Mouse (Mus musculus): ENCODE results near the gene Bbox1. TPM values are rescaled to one million over a fixed set of nuclear protein-coding genes. Genes with fewer than 3 reads are reported as not detected.

Gene Bbox1
- polyA plus RNA-seq, 1 experiment from 2014 or later, result 0.10 TPM

- Histone ChIP-seq H3K27me3 (no peaks in the 10 kb centered on the region), H3K4me2 (no peak overlapping the region), H3K9me3 (no peaks in the 10 kb centered on the region), H3K9ac (no peak overlapping the region), H3K4me1 (replicated peaks) (no peaks in the 10 kb centered on the region), H3K27ac (replicated peaks) (no peak overlapping the region), H3K36me3 (no peaks in the 10 kb centered on the region), H3K4me3 (no peak overlapping the region)
- no peak for ATAC-seq (ENCODE audit: low FRiP score, low read depth)
- 93% methylated on average over 5 of the region's 5 CpGs for WGBS
Observed at GRCm38 (mm10) chr2:110314074-110314473, 286 bp downstream of the Bbox1 start.

DNA sequence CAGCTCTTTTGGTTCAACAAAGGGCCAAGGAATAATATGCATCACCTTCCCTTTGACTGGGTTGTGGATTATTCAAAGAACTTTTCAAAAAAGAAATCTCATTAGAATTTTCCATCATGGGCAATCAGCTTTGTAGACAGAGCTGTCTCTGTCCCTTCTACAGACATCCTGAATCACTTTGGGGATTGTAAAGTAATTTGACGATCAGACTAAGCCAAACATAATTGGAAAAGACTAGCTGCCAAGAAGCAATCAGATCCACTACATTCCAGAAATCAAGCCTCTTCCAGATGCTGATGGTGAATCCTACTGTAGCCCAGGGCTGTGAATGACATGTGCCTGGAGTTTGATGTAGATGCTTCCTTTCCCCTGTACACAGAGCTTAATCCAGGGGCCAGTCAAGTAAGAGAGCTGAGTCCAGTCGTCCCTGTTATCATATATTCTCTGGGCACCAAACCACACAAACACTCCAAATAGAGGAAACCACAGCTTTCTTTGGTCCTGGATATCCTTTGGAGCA, 995 bp downstream of the Bbox1 start:
- no peaks in the 10 kb centered on the region for H3K36me3 ChIP-seq
- WGBS, result 77% methylated on average over 2 of the region's 2 CpGs
- no peak overlapping the region for H3K9ac ChIP-seq
- no peaks in the 10 kb centered on the region for H3K27me3 ChIP-seq
- no peaks in the 10 kb centered on the region for H3K4me1 ChIP-seq (replicated peaks)
- H3K4me2 ChIP-seq, result no peak overlapping the region
- no peak for ATAC-seq (ENCODE audit: low FRiP score, low read depth)
- H3K4me3 ChIP-seq, result no peak overlapping the region
- H3K27ac ChIP-seq (replicated peaks), result no peak overlapping the region
- H3K9me3 ChIP-seq, result no peaks in the 10 kb centered on the region

- no peaks in the 10 kb centered on the region for H3K27me3 ChIP-seq
- no peak for ATAC-seq (ENCODE audit: low FRiP score, low read depth)
- no peak overlapping the region for H3K4me2 ChIP-seq
- no peaks in the 10 kb centered on the region for H3K4me1 ChIP-seq (replicated peaks)
- 86% methylated on average over 12 of the region's 12 CpGs for WGBS
- H3K9me3 ChIP-seq, result no peaks in the 10 kb centered on the region
- no peak overlapping the region for H3K27ac ChIP-seq (replicated peaks)
- H3K4me3 ChIP-seq, result no peak overlapping the region
- no peak overlapping the region for H3K9ac ChIP-seq
- H3K36me3 ChIP-seq, result no peaks in the 10 kb centered on the region
Observed at GRCm38 (mm10) chr2:110305358-110306283, 8.7 kb downstream of the Bbox1 start.

DNA sequence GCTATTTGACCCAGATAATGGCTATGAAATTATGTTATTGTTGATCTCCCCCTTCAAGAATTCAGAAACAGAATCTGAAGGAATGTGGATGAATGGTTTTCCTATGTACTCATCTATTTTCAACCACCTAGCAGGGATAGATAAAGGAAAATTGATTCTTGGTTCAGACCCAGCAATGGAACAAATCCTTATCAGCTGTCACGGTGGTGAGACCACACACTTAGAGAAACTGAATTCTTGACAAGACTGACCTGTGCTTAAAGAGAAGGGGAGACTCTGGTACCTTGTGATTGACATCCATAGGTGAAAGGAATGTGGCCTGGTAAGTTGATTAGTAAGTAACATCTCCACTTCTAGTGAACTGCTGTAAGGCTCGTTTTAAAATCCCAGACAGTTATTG, 12.1 kb downstream of the Bbox1 start:
- Histone ChIP-seq H3K27me3 (no peaks in the 10 kb centered on the region), H3K36me3 (no peaks in the 10 kb centered on the region), H3K27ac (replicated peaks) (no peak overlapping the region), H3K4me2 (no peak overlapping the region), H3K9ac (no peak overlapping the region), H3K4me1 (replicated peaks) (no peaks in the 10 kb centered on the region), H3K4me3 (no peak overlapping the region), H3K9me3 (no peaks in the 10 kb centered on the region)
- WGBS, result 76% methylated on average over 2 of the region's 2 CpGs
- ATAC-seq (ENCODE audit: low FRiP score, low read depth), result no peak

DNA sequence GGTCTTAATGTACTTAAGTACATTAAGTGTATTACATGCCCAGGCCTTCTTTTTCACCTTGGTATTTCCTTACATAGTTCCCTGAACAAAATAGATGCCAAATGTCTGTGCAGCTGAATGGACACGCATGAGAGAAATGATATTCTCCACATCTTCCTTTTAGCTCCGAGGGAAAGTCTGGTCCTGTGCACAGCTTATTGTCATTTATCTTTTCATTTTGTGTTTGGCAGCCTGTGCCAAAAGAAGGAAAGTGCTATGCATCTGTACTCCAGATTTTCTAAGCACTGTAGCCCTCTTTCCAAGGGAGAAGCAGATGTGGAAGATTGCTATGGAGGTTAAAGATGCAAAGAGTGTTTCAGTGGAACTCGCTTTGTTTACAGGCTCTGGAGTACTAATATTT, 13.0 kb downstream of the Bbox1 start:
- no peaks in the 10 kb centered on the region for H3K36me3 ChIP-seq
- ATAC-seq (ENCODE audit: low FRiP score, low read depth), result no peak
- no peak overlapping the region for H3K4me3 ChIP-seq
- no peak overlapping the region for H3K9ac ChIP-seq
- no peak overlapping the region for H3K27ac ChIP-seq (replicated peaks)
- WGBS, result 69% methylated on average over 3 of the region's 3 CpGs
- H3K4me2 ChIP-seq, result no peak overlapping the region
- no peaks in the 10 kb centered on the region for H3K9me3 ChIP-seq
- no peaks in the 10 kb centered on the region for H3K4me1 ChIP-seq (replicated peaks)
- H3K27me3 ChIP-seq, result no peaks in the 10 kb centered on the region

GRCm38 (mm10) chr2:110294927-110295326, 19.4 kb downstream of the Bbox1 start:
- Histone ChIP-seq H3K4me3 (no peak overlapping the region), H3K4me2 (no peak overlapping the region), H3K4me1 (replicated peaks) (no peaks in the 10 kb centered on the region), H3K27me3 (no peaks in the 10 kb centered on the region), H3K36me3 (no peaks in the 10 kb centered on the region), H3K27ac (replicated peaks) (no peak overlapping the region), H3K9ac (no peak overlapping the region), H3K9me3 (no peaks in the 10 kb centered on the region)
- WGBS, result 86% methylated on average over 3 of the region's 3 CpGs
- ATAC-seq (ENCODE audit: low FRiP score, low read depth), result no peak

GRCm38 (mm10) chr2:110287959-110288358, 26.4 kb downstream of the Bbox1 start:
- ATAC-seq (ENCODE audit: low FRiP score, low read depth), result no peak
- WGBS, result 97% methylated on average over 1 of the region's 1 CpGs

DNA sequence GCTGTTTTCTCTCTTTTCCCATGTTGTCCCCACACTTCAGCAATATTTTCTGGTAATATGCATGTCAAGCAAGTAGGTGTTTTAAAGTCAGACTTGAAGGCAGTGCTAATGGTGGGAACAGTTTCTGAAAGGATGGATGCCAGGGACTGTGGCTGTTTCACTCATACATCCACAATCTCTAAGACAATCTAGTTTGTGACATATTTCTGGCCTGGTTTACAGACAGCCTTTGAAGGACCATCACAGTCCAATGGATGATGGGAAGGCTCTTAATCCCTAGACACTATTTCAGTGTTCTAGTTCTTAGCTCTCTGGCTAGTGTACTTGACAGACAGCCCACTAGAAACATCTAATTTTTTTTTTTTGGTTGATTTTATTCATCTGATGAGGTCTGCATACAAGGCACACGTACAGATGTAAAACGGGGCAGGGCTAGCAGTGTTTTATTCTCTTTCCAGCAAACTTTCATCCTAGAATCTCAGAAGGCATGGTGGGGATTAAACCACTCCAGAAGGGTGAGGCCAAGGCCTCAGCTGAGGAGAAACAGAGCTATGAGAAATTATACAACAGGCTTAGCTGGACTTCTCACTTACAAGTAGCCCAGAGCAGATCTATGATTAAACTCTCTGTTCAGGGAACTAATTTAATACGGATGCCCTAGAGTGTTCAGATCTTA, 28.4 kb downstream of the Bbox1 start:
- no peak for ATAC-seq (ENCODE audit: low FRiP score, low read depth)
- no peak overlapping the region for H3K4me3 ChIP-seq
- no peak overlapping the region for H3K4me2 ChIP-seq
- H3K4me1 ChIP-seq (replicated peaks), result no peaks in the 10 kb centered on the region
- no peaks in the 10 kb centered on the region for H3K36me3 ChIP-seq
- H3K27me3 ChIP-seq, result no peaks in the 10 kb centered on the region
- no peaks in the 10 kb centered on the region for H3K9me3 ChIP-seq
- 89% methylated on average over 3 of the region's 3 CpGs for whole genome bisulfite sequencing
- no peak overlapping the region for H3K9ac ChIP-seq
- H3K27ac ChIP-seq (replicated peaks), result no peak overlapping the region

More at GRCm38 (mm10) chr2:110287959-110288358, 26.4 kb downstream of the Bbox1 start:
- H3K4me1 ChIP-seq (replicated peaks), result no peaks in the 10 kb centered on the region
- no peak overlapping the region for H3K27ac ChIP-seq (replicated peaks)
- H3K9me3 ChIP-seq, result no peaks in the 10 kb centered on the region
- no peaks in the 10 kb centered on the region for H3K36me3 ChIP-seq
- H3K9ac ChIP-seq, result no peak overlapping the region
- H3K4me2 ChIP-seq, result no peak overlapping the region
- H3K4me3 ChIP-seq, result no peak overlapping the region
- H3K27me3 ChIP-seq, result no peaks in the 10 kb centered on the region

DNA sequence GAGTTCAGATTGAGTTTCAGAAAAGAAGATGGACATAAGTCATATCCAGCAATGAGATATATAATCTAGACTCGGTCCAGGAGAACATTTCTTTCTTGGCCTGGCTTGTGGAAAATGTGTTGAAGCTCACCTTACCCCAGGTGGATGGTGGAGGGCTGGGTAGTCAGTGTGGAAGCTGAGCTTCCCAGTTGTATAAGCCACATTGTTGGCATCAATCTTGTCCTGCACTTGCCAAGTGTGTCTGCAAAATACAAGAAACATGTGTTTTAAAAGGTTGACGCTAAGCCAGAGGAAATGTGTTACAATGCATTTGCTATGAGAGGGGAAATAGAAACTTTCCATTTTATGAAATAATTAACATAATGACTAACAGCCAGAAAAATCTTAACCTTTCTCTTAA, 38.9 kb downstream of the Bbox1 start:
- no peak for ATAC-seq (ENCODE audit: low FRiP score, low read depth)
- Histone ChIP-seq H3K4me1 (replicated peaks) (no peaks in the 10 kb centered on the region), H3K4me3 (no peak overlapping the region), H3K27ac (replicated peaks) (no peak overlapping the region), H3K36me3 (no peaks in the 10 kb centered on the region), H3K4me2 (no peak overlapping the region), H3K9ac (no peak overlapping the region), H3K27me3 (no peaks in the 10 kb centered on the region), H3K9me3 (no peaks in the 10 kb centered on the region)
- WGBS, result 81% methylated on average over 2 of the region's 2 CpGs

DNA sequence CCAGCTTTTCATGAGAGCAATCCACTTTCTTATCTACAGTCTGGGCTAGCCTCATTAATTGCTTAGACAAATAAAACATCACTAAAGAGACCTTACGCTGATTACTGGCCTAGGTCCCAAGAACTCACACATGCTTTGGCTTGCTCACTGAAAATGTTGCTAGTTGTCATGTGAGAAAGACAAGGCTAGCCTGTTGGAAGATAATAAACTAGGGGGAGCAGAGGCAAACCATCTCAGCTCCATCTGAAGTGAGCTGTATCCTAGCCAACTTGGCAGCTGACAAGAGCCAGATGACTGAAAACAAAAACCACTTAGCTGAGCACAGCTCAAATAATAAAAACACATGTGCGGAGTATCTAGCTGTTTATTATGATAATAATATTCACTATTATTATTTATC, 40.2 kb downstream of the Bbox1 start:
- H3K9me3 ChIP-seq, result no peaks in the 10 kb centered on the region
- no peak overlapping the region for H3K9ac ChIP-seq
- 77% methylated on average over 2 of the region's 2 CpGs for WGBS
- no peak overlapping the region for H3K4me2 ChIP-seq
- H3K27ac ChIP-seq (replicated peaks), result no peak overlapping the region
- no peak overlapping the region for H3K4me3 ChIP-seq
- no peaks in the 10 kb centered on the region for H3K36me3 ChIP-seq
- no peak for ATAC-seq (ENCODE audit: low FRiP score, low read depth)
- H3K27me3 ChIP-seq, result no peaks in the 10 kb centered on the region
- H3K4me1 ChIP-seq (replicated peaks), result no peaks in the 10 kb centered on the region

- WGBS, result 86% methylated on average over 3 of the region's 3 CpGs
- H3K4me1 ChIP-seq (replicated peaks), result no peaks in the 10 kb centered on the region
Observed at GRCm38 (mm10) chr2:110269281-110269680, 45.1 kb downstream of the Bbox1 start.

DNA sequence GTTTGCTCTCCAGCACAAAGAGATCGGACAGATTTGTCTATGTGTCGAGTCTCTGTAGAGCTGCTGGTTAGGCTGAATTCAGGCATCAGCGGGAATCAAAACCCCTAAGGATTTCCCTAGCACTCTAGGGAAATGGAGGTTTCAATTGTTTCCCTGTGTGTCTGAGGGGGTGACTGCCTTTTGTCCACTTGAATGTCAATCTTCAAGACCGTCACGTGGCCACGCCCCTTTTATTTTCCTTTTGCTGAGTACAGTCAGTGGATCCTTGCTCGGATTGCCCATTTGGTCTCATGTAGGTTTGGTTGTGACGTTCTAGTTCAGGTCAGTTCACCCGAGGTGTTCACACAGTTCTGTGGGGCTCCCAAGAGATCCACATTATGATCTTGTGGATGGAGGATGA, 82.1 kb downstream of the Bbox1 start:
- 67% methylated on average over 9 of the region's 9 CpGs for WGBS
- H3K27ac ChIP-seq (replicated peaks), result no peak overlapping the region
- no peaks in the 10 kb centered on the region for H3K9me3 ChIP-seq
- H3K36me3 ChIP-seq, result no peaks in the 10 kb centered on the region
- no peaks in the 10 kb centered on the region for H3K27me3 ChIP-seq
- H3K4me2 ChIP-seq, result no peak overlapping the region
- no peak for ATAC-seq (ENCODE audit: low FRiP score, low read depth)
- H3K4me1 ChIP-seq (replicated peaks), result no peaks in the 10 kb centered on the region; the same call in 1 of the 2 replicates
- H3K9ac ChIP-seq, result no peak overlapping the region
- no peak overlapping the region for H3K4me3 ChIP-seq

More at GRCm38 (mm10) chr2:110269281-110269680, 45.1 kb downstream of the Bbox1 start:
- Histone ChIP-seq H3K9ac (no peak overlapping the region), H3K4me3 (no peak overlapping the region), H3K9me3 (no peaks in the 10 kb centered on the region), H3K27me3 (no peaks in the 10 kb centered on the region), H3K27ac (replicated peaks) (no peak overlapping the region), H3K36me3 (no peaks in the 10 kb centered on the region), H3K4me2 (no peak overlapping the region)
- ATAC-seq (ENCODE audit: low FRiP score, low read depth), result no peak
